Mouse (Mus musculus): ENCODE measurements around the gene Slc45a3. TPM values are rescaled to one million over a fixed set of nuclear protein-coding genes. Genes with fewer than 3 reads are reported as not detected.

Gene Slc45a3
- total RNA-seq, 2 experiments from 2014 or later, result 3.0 to 5.3 TPM

DNA sequence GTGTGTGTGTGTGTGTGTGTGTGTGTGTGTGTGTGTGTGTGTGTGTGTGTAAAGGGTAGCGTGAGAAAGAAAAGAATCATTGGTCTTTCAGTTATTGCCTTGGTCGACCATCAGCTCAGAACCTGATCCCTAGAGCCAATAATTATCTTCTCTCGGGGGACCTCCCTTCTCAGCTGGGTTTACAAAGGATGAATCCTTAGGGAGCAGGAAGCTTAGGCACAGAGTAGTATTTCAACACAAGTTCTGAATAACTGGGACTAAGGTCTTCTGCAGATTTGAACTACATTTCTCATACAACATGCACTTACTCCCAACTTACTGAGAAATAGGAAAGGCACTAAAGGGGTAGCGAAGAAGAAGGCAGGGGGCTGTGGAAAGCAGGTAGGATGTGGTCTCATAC, 26.7 kb downstream of the Slc45a3 start:
- intact Hi-C loops (cut with DNase I), result no loop called here
- DNase-seq, result no peak

DNA sequence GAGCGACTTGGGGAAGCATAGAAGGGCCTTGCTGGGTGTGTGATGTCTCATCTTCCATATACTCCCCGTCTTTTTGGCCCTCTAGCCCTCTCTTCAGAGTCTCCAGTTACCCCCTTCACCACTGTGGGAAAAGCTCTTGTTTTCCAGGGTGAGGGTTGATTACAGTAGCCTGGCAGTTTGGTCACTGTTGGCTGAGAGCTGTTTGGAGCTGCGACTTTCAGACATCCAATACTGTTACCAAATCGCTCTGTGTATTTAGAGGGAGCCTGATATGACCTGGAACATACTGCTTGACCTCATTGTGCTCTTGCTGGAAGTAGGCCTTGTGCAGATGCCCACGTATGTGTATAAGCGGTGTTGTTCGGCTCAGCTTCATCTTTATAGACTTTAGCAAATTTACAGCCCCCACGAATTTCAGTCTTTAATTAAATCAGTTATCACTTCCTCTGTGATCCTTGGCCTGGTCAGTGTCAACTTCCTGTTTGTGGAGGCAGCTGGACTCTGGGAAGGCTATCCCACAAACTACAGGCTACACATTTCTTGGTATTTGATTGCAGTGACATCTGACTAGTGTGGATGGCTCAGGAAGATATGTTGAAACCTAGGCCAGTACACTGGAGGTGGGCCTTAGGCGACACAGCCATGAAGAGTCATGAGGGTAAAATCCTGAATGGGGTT, 27.5 kb downstream of the Slc45a3 start:
- DNase-seq, result no peak
- intact Hi-C loops (cut with DNase I), result no loop called here

DNA sequence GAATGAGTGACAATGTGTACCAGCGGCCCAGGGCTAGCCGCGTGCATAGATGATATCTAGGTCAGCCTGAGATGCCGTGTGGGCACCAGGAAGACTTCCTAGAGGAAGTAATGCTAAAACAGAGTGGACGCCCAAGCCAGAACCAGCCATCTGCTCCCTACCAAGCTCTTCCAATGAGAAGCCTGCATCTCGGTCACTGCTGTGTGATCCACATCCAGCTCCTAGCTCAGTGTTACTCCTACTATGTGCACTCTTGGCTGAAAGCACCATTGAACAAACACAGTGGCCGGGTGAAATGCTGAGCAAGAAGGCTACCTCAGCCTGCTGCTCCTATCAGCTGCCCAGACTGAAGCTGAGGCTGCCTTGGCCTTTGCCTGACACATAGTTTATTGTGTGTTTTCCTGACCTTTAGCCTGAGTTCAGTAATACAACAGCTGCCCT, 29.8 kb downstream of the Slc45a3 start:
- intact Hi-C loops (cut with DNase I), result no loop called here
- DNase-seq, result no peak

DNA sequence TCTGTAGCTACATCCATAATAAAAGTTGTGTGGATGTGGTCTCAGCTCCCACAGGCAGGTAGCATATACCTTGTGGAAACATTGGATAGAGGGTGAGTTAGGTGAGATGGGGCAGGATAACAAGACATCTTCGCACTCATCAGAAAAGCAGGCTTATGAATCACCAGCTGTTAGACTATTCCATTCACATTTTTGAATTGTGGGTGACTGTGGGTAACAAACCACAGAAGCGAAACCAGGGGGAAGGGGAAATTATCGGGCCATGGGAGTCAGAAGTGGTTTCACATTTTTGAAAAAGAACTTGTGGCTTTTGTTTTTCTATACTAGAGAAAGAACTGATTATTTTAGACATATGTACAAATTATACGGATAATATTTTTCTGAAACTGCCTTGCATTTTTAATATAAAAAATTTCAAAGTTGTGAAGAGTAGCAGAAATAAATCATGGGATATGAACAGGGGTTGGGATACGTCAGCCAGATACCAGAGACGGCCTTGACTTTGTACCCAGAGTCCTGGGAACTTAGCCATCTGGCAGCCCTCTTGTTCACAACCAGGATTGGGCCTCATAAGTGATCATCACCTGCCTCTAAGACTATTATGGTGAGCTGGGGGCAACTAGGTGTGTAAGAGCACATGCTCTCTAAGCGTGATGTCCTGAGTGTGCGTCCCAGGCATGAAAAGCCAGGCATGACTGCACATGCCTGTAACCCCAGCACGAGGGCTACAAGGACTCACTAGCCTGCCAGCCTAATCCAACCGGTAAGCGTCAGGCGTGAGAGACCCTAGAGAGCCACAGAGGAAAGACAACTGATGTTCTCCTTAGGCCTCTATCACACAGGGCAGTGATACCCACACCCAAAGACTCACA, 30.6 kb downstream of the Slc45a3 start:
- intact Hi-C loops (cut with DNase I), result no loop called here
- DNase-seq, result no peak

DNA sequence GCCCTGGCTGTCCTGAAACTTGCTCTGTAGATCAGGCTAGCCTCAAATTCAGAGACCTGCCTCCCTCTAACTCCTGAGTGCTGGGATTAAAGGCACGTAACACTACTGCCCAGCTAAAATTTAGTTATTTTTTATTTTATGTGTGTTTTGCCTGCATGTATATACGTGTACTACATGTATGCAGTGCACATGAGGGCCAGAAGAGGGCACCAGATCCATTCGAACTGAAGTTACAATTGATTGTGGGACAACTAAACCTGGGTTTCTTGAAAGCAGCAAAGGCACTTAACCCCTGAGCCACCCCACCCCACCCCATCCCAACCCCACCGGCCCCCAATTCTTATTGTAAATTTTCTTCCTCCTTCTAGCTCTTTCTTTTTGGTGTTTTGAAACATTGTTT, 32.3 kb downstream of the Slc45a3 start:
- intact Hi-C loops (cut with DNase I), result loop anchor here (1.0 to 5.0 kb wide), 3 partner anchors 51 to 162 kb away; no protein-coding TSS in a partner anchor
- DNase-seq, result peak; percentile 70 to 84

DNA sequence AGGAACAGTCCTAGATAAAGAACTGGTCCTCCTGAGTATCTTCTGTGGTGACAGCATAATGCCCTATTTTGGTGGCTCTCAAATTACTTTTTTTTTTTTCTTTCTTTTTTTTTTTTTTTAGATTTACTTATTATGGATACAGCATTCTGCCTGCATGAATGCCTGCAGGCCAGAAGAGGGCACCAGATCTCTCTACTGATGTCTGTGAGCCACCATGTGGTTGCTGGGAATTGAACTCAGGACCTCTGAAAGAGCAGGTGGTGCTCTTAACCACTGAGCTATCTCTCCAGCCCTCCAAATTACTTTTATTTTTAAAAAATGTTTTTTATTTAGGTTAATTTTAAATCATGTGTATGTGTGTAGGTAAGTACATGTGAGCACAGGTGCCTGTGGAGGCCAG, 37.7 kb downstream of the Slc45a3 start:
- intact Hi-C loops (cut with DNase I), result no loop called here

DNA sequence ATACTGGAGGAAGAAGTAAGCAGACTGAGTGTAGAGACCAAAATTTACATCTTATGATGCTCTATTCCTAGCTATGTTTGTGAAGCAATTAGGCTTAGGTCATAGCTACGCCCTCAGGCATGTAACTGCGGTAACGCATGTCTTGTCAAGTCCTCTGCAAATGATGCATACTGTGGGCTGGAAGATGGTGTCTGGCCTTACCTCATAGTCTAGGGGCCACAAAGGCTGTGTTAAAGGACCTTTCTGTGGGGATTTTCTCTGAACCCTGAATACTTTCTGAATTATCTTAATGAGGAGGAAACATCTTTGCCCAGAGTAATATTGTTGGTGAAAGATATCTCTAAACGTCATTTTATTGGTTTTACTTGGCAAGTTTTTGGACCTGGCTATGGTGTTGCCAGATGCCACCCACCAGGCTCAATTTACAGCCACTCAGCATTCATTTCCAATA, 39.1 kb downstream of the Slc45a3 start:
- intact Hi-C loops (cut with DNase I), result no loop called here
- no peak for DNase-seq

More for the DNA sequence above, 37.7 kb downstream of the Slc45a3 start:
- DNase-seq, result no peak

DNA sequence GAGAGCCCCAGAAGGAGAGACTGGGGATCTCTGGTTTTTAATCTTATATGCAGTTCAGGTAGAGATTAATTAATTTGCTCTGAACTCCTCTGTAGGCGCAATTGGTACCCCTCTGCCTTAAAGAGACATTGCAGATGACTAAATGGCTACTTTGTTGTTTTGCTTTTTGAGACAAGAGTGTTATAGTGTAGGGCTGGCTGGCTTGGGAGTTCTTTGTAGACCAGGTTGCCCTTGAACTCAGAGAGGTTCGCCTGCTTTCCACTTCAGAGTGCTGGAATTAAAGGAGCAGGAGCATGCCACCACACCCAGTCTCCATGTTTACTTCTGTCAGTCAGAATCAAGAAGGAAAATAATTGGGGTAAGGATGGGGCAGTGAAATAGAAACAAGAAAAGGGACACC, 40.3 kb downstream of the Slc45a3 start:
- intact Hi-C loops (cut with DNase I), result no loop called here
- no peak for DNase-seq

DNA sequence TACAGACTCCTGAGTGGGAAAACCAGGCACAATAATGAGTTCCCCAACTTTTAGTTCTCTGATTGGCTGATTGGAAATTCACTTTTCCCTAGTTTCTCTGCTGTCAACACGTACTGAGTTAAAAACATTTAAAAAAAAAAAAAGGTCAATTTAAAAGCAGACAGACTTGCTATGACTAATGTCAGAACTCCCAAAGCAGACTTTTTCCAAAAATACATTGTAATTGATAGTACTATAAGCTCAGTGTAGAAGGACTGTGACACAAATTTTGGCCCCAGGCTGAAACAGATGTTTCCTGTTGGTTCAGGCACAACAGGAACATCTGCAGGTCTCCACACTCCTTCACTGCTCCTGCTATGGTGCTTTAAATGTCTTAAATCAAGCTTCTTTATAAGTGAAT, 41.0 kb downstream of the Slc45a3 start:
- DNase-seq, result peak; percentile 71 to 76
- intact Hi-C loops (cut with DNase I), result no loop called here

DNA sequence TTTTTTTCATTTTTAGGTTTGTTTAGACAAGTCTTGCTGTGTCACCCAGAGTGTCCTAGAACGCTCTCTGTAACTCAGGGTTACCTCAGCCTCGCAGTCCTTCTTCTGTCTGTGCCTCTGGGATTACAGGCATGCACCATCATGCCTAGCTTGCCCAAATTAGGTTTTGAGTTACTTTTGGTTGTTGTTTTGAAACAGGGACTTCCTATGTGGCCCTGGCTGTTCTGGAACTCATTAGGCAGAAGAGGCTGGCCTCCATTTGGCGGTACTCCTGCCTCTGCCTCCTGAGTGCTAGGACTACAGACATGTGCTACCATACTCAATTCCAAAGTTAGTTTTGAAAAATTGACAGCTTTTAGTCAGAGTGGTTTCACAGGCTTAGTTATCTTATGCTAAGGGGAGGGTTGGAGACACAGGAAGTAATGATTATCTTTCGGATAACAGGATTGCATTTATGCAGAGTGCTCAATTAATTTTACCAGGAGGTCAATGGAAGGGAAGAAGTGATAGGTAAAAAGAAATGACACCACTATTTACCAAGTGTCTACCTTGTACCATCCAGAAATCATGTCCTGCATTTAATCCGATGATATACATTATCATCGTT, 41.9 kb downstream of the Slc45a3 start:
- no peak for DNase-seq
- intact Hi-C loops (cut with DNase I), result no loop called here

DNA sequence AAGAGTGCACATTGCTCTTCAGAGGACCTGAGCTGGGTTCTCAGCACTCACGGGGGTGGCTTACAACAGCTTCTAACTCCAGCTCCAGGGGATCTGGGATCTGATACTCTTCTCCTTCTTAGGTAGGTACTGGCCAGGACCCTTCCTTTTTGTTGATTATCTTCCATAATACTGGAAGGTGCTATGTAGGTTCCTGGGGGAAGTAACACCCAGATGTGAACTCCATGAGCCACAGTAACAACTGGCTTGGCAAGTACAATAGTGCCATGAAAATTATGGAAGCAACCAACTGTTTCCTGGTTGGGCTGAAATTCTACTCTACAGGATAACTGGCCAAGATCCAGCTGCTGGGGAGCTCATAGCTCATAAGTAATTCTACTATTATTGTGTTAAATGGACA, 42.7 kb downstream of the Slc45a3 start:
- no peak for DNase-seq
- intact Hi-C loops (cut with DNase I), result no loop called here

DNA sequence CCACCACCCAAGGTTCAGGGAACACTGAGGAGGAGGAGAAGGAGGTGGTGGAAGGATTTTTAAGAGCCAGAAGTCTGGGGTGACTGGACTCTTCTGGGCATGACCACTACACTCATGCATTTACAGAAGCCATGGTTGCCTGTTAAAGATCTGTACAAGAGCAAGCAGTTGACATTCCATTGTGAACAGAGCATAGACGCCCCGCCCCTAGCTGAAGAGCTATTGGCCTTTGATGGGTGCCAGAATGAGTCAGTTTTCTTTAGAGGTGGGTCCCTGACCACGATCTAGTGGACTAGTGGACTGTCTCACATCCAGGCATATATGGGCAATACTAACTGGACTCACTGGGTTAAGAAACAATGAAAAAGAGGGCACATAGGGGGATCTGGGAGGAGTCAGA, 43.3 kb downstream of the Slc45a3 start:
- intact Hi-C loops (cut with DNase I), result no loop called here

DNA sequence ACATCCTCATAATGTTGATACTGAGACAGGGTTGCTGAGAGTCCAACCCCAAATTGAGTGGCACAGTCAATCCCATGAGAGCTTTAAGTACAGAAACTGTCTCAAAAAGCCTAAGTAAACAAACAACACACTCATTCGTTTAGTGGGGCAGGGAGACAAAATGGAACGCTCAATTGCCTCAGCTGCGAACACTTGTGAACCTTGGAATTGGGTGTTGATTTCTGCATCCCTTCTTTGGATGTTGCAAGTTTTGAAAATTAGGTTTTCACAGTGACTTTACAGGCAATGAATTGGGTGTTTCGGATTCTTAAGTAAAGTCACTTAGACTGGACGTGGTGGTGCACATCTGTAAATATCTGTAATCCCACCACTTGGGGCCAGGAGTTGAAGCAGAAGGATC, 44.0 kb downstream of the Slc45a3 start:
- intact Hi-C loops (cut with DNase I), result no loop called here
- DNase-seq, result peak in 1 of 2 experiments; percentile 21

More for the DNA sequence above, 43.3 kb downstream of the Slc45a3 start:
- no peak for DNase-seq

DNA sequence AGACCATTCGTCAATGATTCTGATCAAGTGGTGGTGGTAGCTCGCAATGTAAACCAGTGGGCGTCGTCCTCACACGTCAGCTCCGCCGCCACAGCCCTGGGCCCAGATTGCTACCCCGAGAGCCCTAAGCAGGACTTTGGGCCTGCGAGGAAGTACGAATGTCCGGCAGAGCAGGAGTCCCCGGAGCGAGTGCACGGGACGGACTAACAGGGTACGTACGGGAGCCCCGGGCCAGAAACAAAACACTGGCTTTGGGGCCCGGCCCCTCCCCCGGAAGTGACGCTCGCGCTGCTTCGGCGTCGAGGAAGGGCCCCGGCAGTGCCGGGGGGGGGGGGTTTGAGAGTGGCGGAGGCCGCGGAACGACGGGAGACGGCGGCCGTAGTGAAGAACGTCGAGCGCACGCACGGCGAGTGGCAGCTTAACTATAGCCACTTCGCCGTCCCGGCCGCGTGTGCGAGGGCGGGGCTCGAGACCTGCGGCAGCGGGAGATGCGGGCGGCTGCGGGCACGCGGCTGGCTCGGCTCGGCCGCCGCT, 44.6 kb downstream of the Slc45a3 start, which contains the start of gene Elk4:
Gene Elk4, plus strand, starts transcription at position 326 of the 534 bp plus-strand sequence.
- intact Hi-C loops (cut with DNase I), result no loop called here
- peak; percentile 94 to 96 for DNase-seq

DNA sequence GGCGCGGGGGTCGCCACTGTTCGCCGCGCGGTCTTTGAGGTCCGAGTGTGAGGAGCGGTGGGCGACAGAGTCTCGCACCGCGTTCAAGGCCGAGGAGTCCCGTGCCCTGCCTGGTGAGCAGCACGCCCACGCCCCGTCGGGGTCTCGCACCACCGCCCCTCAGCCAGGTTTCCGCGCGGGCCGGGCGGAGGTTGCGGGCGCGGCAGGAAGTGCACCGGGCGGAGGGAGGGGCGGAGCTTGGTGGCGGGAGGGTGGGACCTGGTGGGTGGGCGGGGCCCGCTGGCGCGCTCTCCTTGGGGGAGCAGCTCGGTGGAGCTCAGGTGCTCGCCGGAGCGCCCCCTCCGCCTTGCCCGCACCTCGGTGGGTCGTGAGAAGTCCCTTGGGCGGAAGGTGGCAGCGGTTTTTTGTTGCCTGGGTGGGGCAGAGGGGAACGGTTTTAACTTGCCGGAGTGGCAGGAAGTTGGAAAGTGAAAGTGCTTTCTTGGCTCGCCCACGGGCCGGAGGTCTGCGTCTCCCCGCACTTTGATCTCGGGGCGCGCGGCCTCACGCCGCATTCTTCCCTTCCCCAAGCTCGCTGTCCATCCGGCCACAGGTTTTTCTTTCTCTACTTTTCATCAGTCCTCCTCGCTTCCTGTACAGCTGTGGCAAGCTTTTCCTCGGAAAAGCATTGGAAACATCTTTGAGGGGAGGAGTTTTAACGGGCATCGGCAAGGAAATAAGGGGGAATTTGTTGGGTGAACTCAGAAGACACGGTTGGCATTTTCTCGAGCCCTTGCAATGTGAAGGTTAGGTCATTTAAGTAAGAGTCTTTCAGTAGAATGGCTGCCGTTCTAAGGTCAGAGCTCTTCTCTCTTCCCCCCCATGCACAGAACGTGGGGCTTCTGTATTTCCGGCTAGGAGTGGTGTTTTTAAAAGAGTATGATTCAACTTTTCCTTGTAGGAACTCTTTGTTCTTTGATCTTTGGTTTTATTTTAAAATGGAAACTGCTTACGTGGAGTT, 45.4 kb downstream of the Slc45a3 start:
- intact Hi-C loops (cut with DNase I), result loop anchor here (2.0 kb wide), 1 partner anchor 31 kb away; no protein-coding TSS in a partner anchor
- DNase-seq, result peak; percentile 90 to 92

DNA sequence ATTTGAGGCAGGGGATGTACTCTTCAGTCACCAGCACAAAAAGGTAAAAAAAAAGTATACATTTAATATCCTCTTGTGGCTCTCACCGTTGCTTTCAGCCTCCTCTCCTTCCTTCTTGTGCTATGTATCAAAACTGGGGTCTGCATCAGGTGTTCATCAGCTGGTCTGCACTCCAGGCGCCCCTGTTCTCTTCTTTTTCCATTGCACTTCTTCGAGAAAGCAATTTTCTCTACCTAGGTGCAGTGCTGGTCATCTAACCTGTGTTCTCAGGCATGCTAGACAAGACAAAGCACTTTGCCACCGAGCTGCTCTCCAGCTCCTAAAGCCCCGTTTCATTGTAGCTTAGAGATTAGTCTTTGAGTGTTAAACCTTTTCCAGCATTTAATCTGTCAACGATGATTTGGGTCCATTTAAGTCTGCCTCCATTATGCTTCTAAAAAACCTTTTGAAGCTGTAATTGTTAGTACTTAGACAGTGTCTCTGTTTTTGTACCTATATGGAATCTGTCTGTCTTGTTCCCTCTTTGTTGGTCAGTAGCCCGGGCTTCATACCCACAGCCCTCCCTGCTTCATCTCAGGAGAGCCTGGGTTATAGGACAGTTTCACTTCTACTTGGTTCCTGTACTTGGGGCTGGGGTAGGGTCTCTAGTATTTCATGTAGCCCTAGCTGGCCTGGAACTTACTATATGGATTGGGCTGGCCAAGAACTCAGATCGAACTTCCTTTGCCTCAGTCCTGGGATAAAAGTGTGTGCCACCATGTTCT, 46.3 kb downstream of the Slc45a3 start:
- no peak for DNase-seq
- intact Hi-C loops (cut with DNase I), result loop anchor here (2.0 kb wide), 1 partner anchor 30 kb away; no protein-coding TSS in a partner anchor

DNA sequence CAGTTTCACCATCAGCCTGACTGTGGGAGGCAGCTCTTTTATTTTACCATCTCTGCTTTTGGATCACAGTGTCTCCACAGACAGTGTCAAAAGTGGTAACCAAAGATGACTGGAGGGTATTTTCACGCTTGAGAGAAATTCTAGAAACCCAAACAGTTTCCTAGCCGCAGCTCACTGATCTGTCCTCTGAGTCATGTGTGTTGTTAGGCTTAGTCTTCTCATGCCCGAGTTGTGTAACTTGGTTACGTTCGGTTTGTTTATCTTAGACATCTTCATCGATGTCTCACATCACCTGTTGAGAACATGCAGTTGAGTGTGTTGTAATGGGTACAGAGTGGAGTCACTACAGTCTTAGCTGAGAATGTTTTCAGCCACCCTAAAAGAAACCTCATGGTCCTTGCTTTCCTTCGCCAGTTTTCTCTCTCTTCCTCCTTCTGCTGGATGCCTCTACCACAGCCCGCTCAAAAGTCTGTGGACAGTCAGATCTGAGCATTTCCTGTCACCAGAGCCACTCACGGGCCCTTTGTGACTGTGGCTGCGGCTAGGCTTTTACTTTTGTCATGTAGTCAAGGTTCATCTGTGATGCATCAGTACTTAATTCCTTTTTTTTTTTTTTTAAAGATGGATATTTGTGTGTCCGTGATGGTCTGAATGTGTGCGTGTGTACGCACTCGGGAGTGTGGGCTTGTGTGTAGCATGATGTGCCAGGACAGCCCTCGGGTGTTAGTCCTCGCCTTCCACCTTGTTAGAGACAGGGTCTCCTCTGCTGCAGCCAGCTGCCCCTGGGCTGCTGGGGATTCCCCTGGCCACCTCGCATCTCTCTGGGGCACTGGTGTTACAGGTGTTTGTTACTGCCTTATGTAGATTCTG, 48.1 kb downstream of the Slc45a3 start:
- intact Hi-C loops (cut with DNase I), result no loop called here
- no peak for DNase-seq

DNA sequence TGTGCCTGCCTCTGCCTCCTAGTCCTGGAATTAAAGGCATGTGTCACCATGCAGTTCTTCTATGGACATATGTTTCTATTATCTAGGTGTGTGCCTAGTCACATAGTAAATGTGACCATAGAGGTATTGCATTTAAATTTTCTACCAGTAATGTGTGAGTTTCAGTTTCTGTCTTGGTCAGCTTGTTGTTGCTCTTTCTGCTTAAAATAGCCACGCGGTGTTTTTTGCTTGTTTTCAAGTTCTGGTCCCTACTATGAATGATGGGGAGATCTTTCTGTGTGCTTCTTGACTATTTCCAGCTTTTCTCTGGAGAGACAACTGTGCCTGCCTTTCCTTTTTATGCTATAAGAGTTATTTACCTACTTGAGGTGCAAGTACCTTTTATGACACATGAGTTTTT, 49.0 kb downstream of the Slc45a3 start:
- intact Hi-C loops (cut with DNase I), result no loop called here
- DNase-seq, result no peak
